Mouse (Mus musculus) kidney, embryonic 14.5 days (tissue): ENCODE data around the gene Gm4553. TPM values are rescaled to one million over a fixed set of nuclear protein-coding genes. Genes with fewer than 3 reads are reported as not detected.
"Not testable (repeated sequence)": the region's sequence is repeated elsewhere in the genome, so short reads cannot be mapped to it uniquely, and the experiment has no call there.

Source experiments
- ATAC-seq: fragments of 200-750 bp; cut with Nextera tagmentation; 2 replicates; pipeline ENCODE4 v1.8.0; 2017; ENCODE audit warnings: moderate number of reproducible peaks, mild to moderate bottlenecking, moderate TSS enrichment, moderate library complexity; ENCODE audit not compliant: low FRiP score, low TSS enrichment
- H3K27ac ChIP-seq: fragments of 300-500 bp; sonication (generic); 2 replicates; pipeline ENCODE4 v1.5.1; 2014; ENCODE audit warnings: low read depth, mild to moderate bottlenecking, low read length, moderate library complexity, mixed read lengths
- H3K27me3 ChIP-seq: fragments of 300-500 bp; sonication (generic); 2 replicates; pipeline ENCODE4 v1.6.1; 2014; ENCODE audit warnings: mild to moderate bottlenecking, low read length; ENCODE audit not compliant: control insufficient read depth, insufficient read depth
- H3K36me3 ChIP-seq: fragments of 300-500 bp; sonication (generic); 2 replicates; pipeline ENCODE4 v1.6.1; 2014; ENCODE audit warnings: low read length, mixed read lengths; ENCODE audit not compliant: control insufficient read depth, insufficient read depth
- H3K4me1 ChIP-seq: fragments of 300-500 bp; sonication (generic); 2 replicates; pipeline ENCODE4 v1.6.1; 2014; ENCODE audit warnings: low read length, mixed read lengths; ENCODE audit not compliant: control insufficient read depth, insufficient read depth
- H3K4me2 ChIP-seq: fragments of 300-500 bp; sonication (generic); replicated peaks from 2 replicates; pipeline ENCODE4 v1.6.1; 2014; ENCODE audit warnings: low read depth, mild to moderate bottlenecking, low read length
- H3K4me3 ChIP-seq: fragments of 300-500 bp; sonication (generic); 2 replicates; pipeline ENCODE4 v1.5.1; 2014; ENCODE audit warnings: mild to moderate bottlenecking, low read length
- H3K9ac ChIP-seq: fragments of 300-500 bp; sonication (generic); 2 replicates; pipeline ENCODE4 v1.6.1; 2014; ENCODE audit warnings: low read depth, mild to moderate bottlenecking, low read length, moderate library complexity
- H3K9me3 ChIP-seq: fragments of 300-500 bp; sonication (generic); 2 replicates; pipeline ENCODE4 v1.6.1; 2016; ENCODE audit warnings: low read length; ENCODE audit not compliant: control insufficient read depth
- WGBS: fragments of 180-500 bp; shearing (Covaris S2); extraction: QIAGEN DNeasy Blood & Tissue Kit; methylation state at CpG from one replicate; pipeline ENCODE4 v1.1.7; 2014; 5-methylcytosine and 5-hydroxymethylcytosine counted together
- polyA plus RNA-seq: library from polyadenylated mRNA; unstranded; fragments of >200 nt; fragmentation: Nextera tagmentation; extraction: Ambion mirVana; gene quantifications from 2 replicates; pipeline ENCODE4 v1.2.1, GENCODE M21; 2014

Gene Gm4553
- polyA plus RNA-seq, 1 experiment from 2014 or later, result not detected

GRCm38 (mm10) chr7:142145413-142145940 is 20.1 kb downstream of the Gm4553 start:
- H3K4me1 ChIP-seq, result no peaks in the 10 kb centered on the region
- no peak overlapping the region for H3K4me2 ChIP-seq
- H3K27me3 ChIP-seq, result no peaks in the 10 kb centered on the region
- WGBS, result 40% methylated on average over 4 of the region's 4 CpGs
- no peaks in the 10 kb centered on the region for H3K9me3 ChIP-seq
- no peak overlapping the region for H3K27ac ChIP-seq
- H3K36me3 ChIP-seq, result no peaks in the 10 kb centered on the region
- H3K9ac ChIP-seq, result no peak overlapping the region
- no peak overlapping the region for H3K4me3 ChIP-seq
- no peak for ATAC-seq

- no peak for ATAC-seq
- WGBS, result 70% methylated on average over 1 of the region's 1 CpGs
Measured at GRCm38 (mm10) chr7:142144507-142144906, 21.0 kb downstream of the Gm4553 start, which contains the start of gene Gm45337. Gene Gm45337, minus strand, starts transcription at chr7:142144607.

GRCm38 (mm10) chr7:142143506-142144010 is 22.0 kb downstream of the Gm4553 start:
- H3K4me2 ChIP-seq, ATAC-seq, H3K4me3 ChIP-seq, H3K4me1 ChIP-seq, H3K9ac ChIP-seq, H3K27ac ChIP-seq, H3K27me3 ChIP-seq, H3K36me3 ChIP-seq, H3K9me3 ChIP-seq: not testable (repeated sequence)
- 43% methylated on average over 1 of the region's 1 CpGs for WGBS

More at GRCm38 (mm10) chr7:142144507-142144906, 21.0 kb downstream of the Gm4553 start, which contains the start of gene Gm45337:
- Histone ChIP-seq H3K4me3 (no peak within 1 kb of the TSS), H3K36me3 (no peaks in the 10 kb centered on the region), H3K9me3 (no peaks in the 10 kb centered on the region), H3K27me3 (no peaks in the 10 kb centered on the region), H3K9ac (no peak within 1 kb of the TSS), H3K4me2 (no peak within 1 kb of the TSS), H3K27ac (no peak within 1 kb of the TSS), H3K4me1 (no peaks in the 10 kb centered on the region)

- Histone ChIP-seq H3K4me3 (no peak overlapping the region), H3K27me3 (no peaks in the 10 kb centered on the region), H3K27ac (no peak overlapping the region), H3K9me3 (no peaks in the 10 kb centered on the region), H3K4me2 (no peak overlapping the region), H3K9ac (no peak overlapping the region), H3K4me1 (no peaks in the 10 kb centered on the region), H3K36me3 (no peaks in the 10 kb centered on the region)
- ATAC-seq, result no peak
- WGBS, result 0% methylated on average over 1 of the region's 1 CpGs
Measured at GRCm38 (mm10) chr7:142140696-142141095, 24.8 kb downstream of the Gm4553 start.

GRCm38 (mm10) chr7:142135934-142136333 is 29.6 kb downstream of the Gm4553 start, which contains the start of gene Gm39115:
Gene Gm39115, minus strand, starts transcription at chr7:142136034.
- H3K27me3 ChIP-seq, H3K4me2 ChIP-seq, H3K27ac ChIP-seq, ATAC-seq, H3K9ac ChIP-seq, H3K9me3 ChIP-seq, H3K4me1 ChIP-seq, H3K36me3 ChIP-seq, H3K4me3 ChIP-seq: not testable (repeated sequence)
- WGBS, result 31% methylated on average over 2 of the region's 2 CpGs

GRCm38 (mm10) chr7:142134206-142134995 is 31.1 kb downstream of the Gm4553 start:
- Histone ChIP-seq H3K27ac (no peak overlapping the region), H3K9me3 (no peaks in the 10 kb centered on the region), H3K9ac (no peak overlapping the region), H3K4me3 (no peak overlapping the region), H3K4me1 (no peaks in the 10 kb centered on the region), H3K27me3 (no peaks in the 10 kb centered on the region), H3K4me2 (no peak overlapping the region), H3K36me3 (no peaks in the 10 kb centered on the region)
- 56% methylated on average over 4 of the region's 4 CpGs for WGBS
- ATAC-seq, result no peak

- no peak overlapping the region for H3K9ac ChIP-seq
- no peaks in the 10 kb centered on the region for H3K27me3 ChIP-seq
- no peak overlapping the region for H3K4me2 ChIP-seq
- H3K27ac ChIP-seq, result no peak overlapping the region
- ATAC-seq, result no peak
- H3K4me1 ChIP-seq, result no peaks in the 10 kb centered on the region
- H3K9me3 ChIP-seq, result no peaks in the 10 kb centered on the region
- H3K4me3 ChIP-seq, result no peak overlapping the region
- no peaks in the 10 kb centered on the region for H3K36me3 ChIP-seq
- 67% methylated on average over 4 of the region's 4 CpGs for WGBS
Measured at GRCm38 (mm10) chr7:142128843-142129242, 36.7 kb downstream of the Gm4553 start.

GRCm38 (mm10) chr7:142120629-142121028 is 44.9 kb downstream of the Gm4553 start, which contains the start of gene Gm45618:
Gene Gm45618, minus strand, starts transcription at chr7:142120729.
- H3K36me3 ChIP-seq, H3K9me3 ChIP-seq, H3K9ac ChIP-seq, H3K4me2 ChIP-seq, ATAC-seq, H3K27me3 ChIP-seq, H3K27ac ChIP-seq, H3K4me1 ChIP-seq, H3K4me3 ChIP-seq: not testable (repeated sequence)
- WGBS, result 83% methylated on average over 1 of the region's 1 CpGs

GRCm38 (mm10) chr7:142119632-142120031 is 45.9 kb downstream of the Gm4553 start:
- no peak overlapping the region for H3K4me3 ChIP-seq
- no peaks in the 10 kb centered on the region for H3K27me3 ChIP-seq
- 18% methylated on average over 5 of the region's 5 CpGs for WGBS
- H3K9ac ChIP-seq, result no peak overlapping the region
- H3K4me1 ChIP-seq, result no peaks in the 10 kb centered on the region
- H3K36me3 ChIP-seq, result no peaks in the 10 kb centered on the region
- ATAC-seq, result no peak
- H3K9me3 ChIP-seq, result no peaks in the 10 kb centered on the region
- no peak overlapping the region for H3K4me2 ChIP-seq
- no peak overlapping the region for H3K27ac ChIP-seq
